Mouse (Mus musculus): ENCODE results near the gene Sult1c2. TPM values are rescaled to one million over a fixed set of nuclear protein-coding genes. Genes with fewer than 3 reads are reported as not detected.
"Not testable (repeated sequence)": the region's sequence is repeated elsewhere in the genome, so short reads cannot be mapped to it uniquely, and the experiment has no call there.

Gene Sult1c2
- under 1 TPM in 2 of 4 experiments, not detected in 2; 0.14 to 0.16 TPM for total RNA-seq (2022)

DNA sequence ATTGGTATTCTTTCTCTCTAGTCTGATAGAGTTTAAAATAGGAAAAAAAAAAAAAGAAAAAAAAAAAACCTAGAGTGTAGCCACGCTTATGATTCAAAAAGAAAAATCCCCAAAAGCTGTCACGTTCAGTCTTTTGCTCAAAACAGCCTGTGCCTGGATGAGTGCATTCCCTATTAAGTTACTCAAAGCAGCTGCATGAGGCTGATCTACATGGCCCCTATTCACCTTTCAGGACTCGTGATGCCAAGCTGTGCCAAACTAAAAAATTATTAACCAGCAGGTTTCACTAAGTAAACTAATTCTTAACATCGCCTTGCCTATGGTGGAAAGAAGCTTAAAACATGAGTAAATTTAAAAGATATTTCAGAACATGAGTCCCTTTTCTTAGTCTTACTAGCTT, at the start of gene Sult1c2:
Gene Sult1c2 (minus strand): TSS at position 134 of the 400 bp plus-strand sequence.
- DNase-seq (ENCODE audit: low spot score) = no peak

DNA sequence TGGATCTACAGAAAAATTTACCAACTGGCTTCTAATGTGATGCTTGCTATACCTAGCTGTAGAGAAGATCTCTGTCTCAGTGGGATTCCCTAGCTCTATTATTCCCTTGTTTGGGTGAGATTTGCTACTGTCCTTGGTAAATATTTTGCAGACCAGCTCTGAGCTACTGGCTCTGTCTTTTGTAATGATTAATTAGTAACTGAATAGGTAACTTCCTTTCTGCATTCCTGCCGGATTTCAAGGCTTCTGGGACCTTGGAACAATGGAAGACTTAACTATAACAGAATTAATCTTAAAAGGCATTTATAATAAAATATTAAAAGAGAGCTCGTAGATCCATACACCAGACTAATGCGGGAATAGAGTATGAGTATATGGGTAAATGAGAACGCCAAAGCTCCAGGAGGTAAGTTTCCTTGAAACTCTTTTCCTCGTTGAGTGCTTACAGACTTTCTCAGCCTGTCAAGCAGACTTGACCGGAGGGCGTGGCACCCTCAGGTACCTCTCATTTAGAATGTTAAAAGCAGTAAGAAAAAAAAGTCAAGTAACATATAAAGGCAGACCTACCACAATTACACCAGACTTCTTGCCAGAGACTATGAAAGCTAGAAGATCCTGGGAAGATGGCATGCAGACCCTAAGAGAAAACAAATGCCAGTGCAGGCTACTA, 33.0 kb upstream of the Sult1c2 start:
- DNase-seq (ENCODE audit: low spot score) = not testable (repeated sequence)

DNA sequence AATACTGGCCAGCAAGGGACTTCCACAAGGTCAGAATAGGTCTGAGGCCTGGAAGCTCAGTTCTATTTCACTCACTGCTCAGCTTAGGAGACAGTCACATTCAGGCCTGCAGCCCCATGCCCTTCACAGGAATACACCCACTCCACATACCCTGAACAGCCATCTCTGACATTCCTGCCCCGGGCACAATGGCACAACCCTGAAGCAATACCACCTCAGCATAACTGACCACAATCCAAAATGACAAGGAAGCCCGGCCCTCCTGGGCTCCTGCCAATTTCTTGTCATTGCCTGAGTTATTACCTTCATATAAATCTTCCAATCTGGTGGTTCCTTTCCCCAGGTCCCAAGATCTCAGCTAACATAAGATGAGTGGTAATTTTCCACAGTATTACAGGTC, 28.3 kb upstream of the Sult1c2 start:
- DNase-seq (ENCODE audit: low spot score) = no peak

DNA sequence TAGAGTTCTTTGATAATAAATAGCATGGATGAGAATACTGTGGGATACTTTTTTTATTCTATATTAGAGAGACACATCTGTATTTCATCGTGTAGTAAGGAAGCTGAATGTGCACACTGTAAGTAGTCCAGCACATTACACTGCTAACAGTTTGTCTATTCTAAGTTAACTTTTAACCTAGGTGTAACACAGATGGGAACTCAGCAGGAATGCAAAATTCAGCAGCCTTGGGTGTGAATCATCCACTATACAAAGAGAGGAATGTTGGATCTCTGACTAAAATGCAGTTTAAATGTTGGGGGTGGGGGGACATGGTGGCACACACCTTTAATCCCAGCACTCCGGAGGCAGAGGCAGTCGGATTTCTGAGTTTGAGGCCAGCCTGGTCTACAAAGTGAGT, 26.1 kb upstream of the Sult1c2 start:
- DNase-seq (ENCODE audit: low spot score) = no peak

DNA sequence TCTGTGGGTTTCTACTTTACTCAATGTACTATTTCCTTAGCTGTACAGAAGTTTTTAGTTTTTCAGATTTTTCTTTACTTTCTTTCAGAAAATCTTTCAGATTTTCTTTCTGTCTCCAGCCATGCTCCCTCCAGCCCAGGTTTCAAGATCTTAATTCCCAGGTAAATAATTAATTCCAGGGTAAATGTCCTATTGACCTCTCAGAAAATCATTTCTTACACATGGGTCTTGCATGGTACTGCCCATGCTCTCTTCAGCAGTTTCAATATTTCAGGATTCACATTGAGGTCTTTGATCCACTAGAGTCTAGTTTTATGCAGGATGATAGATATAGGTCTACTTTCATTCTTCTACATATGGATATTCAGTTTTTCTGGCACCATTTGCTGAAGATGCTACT, 23.8 kb upstream of the Sult1c2 start:
- DNase-seq (ENCODE audit: low spot score) = no peak

DNA sequence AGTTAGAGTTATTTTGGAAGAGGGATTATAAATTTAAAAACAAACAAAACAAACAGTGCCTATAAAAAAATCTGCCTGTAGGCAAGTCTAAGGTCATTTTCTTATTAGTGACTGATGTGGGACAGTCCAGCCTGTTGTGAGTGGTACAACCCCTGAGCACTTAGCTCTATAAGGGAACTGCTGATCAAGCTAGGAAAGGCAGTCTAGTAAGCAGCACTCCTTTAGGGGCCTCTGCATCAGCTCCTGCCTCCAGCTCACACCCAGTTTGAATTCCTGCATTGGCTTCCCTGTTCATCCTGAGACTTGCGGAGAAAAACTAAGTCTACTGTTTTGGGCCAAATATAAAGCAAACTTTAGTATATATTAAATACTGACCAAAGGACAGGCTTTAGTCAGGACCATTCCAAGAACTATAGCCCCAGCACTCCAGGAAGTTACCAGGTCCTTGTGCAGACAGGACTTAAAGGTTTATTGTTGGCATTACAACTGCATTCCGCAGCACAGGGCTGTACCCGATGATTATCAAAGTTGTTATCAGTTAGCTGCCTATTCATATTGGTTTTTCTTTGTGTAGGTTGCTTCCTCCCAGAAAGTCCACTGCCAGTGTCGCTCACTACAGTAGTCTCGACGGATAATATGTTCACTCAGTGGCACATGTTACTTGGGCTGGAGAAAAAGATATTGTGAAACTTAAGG, 19.3 kb upstream of the Sult1c2 start:
- DNase-seq (ENCODE audit: low spot score) = no peak

DNA sequence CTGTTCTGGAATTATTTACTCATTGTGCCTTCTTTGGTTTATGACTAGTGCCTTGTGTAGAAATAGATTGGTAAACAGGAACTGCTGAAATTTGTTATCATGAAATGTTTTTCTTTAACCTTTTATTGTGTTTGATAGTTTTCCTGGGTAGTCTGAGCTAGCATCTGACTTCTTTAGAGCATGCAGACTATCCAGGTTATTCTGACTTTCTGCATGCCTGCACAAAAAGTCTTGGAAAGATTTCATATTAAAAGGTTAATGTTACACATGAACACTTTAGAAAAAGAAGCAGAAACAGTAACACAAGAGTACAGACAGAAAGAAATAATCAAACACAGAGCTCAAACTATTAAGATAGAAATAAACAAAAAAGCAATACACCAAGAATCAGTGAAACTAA, 14.4 kb upstream of the Sult1c2 start:
- DNase-seq (ENCODE audit: low spot score) = no peak

DNA sequence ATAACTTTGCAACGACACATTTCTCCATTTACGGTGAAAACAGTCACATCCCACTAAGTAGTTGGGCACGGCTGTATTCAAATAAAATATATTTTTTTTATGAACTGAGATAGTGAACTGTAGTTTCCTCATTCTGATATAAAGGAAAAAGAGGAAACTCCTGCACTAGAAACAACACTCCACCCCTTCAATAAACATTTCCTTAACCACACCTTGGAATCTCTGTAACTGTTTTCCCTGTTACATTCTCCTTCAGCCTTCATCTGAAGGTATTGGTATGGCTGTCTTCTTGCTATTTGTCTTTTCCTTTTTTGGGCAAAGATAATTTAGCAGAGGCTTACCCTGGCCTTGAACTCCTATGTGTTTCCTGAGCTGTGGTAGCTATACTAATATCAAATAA, 8.9 kb upstream of the Sult1c2 start:
- DNase-seq (ENCODE audit: low spot score) = no peak

DNA sequence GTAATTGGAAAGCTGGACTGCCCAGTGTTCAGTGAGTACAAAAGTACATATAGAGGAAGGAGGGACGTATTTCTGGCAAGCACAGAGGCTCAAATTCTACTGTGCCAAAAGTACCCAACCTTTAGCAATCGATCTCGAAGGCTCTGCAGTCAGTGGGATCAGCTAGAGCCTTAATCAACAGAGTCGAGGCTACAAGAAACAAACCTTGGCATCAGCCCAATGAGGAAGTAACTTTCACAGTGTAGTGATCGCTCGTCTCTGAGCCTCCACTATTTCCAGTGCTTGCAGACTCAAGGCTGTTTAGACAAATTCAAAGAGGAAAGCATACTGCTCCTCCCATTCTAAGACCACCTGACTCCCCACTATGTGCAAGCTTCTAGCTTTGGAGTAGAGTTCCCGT, 343 bp downstream of the Sult1c2 start:
- DNase-seq (ENCODE audit: low spot score) = no peak

DNA sequence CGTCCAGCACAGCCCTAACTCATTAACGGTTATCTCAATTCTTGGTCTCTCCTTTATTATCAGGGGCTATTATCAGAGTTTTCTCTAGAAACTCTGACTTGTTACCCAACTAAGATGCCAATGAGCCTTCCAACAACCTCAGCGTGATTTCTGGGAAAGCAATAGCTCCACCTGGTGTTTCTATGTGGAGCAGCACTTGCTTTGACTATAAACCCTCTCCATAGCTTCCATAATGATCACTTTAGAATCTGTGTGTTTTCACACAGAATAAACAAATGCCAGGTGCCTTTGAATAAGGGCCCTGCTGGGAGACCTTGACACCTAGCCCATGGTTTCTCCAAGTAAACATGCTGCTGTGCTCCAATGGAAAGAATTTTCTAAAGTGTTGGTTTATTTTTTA, 12.8 kb downstream of the Sult1c2 start:
- DNase-seq (ENCODE audit: low spot score) = no peak

DNA sequence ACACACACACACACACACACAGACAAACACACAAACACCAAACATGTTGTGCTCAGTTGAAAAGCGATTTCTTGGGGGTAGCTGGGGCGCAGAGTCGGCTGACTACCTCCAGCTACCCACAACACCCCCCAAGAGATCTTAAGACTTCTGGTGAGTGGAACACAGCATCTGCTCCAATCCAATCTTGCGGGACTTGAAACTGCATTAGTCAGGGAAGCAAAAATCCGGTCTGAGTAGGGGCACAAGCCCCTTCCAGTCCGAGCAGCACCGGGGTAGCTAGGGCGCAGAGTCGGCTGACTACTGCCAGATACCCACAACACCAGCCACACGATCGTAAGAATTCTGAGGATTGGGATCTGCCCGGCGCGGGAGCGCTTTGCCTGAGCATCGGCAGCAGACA, 42.2 kb downstream of the Sult1c2 start:
- not testable (repeated sequence) for DNase-seq (ENCODE audit: low spot score)

DNA sequence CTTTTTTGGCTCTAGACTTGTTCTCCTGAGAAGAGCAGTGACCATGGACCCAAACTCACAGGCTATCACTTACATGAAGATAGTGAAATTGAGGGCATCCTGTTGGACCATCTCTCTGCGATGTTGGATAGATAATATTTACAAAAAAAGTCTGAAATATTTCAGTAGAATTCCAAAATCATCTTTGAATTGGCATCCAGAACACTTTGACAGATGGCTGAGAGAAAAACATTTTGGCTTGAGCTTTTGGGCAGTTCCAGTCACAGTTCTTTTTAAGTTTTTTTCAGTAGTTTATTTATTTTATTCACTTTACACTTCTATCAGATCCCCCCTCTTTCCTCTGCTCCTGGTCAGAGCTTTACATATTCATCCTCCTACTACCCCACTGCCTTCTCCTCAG, 62.8 kb downstream of the Sult1c2 start:
- no peak for DNase-seq (ENCODE audit: low spot score)

Other genes starting within 250 kb of the Sult1c2 start
- gene Sgo1, start 157.0 kb downstream of the Sult1c2 start, total RNA-seq (2022) = under 1 TPM in 2 of 4 experiments, not detected in 2; 0.08 to 0.09 TPM
- not detected for gene Sult1c1, start 144.3 kb upstream of the Sult1c2 start, total RNA-seq (2022)